Mouse (Mus musculus) left cerebral cortex, postnatal 25 days (tissue): ENCODE results near the gene Proser2. TPM values are rescaled to one million over a fixed set of nuclear protein-coding genes. Genes with fewer than 3 reads are reported as not detected.
"Not testable (repeated sequence)": the region's sequence is repeated elsewhere in the genome, so short reads cannot be mapped to it uniquely, and the experiment has no call there.

Source experiments
- DNase-seq, 2 experiments: peaks; one replicate each; pipeline ENCODE4 v3.0.0; 2022; ENCODE audit warnings: low spot score in 2 of 2, mixed read lengths in 1 of 2
- intact Hi-C: fragments of 180-260 bp; cut with DNase I; formaldehyde crosslinking; loops from one replicate; pipeline ENCODE4 v1.15.1; 2025
- total RNA-seq, 2 experiments: library from RNA; stranded (reverse); gene quantifications; 2 replicates each; pipeline ENCODE4 v1.2.3; 2021

Proser2 gene
- total RNA-seq, 2 experiments from 2014 or later, result 3.0 to 3.5 TPM

GRCm38 (mm10) chr2:6140572-6141161, 10.7 kb upstream of the Proser2 start:
- intact Hi-C loops, result no loop called here

GRCm38 (mm10) chr2:6133871-6134270, 3.9 kb upstream of the Proser2 start:
- intact Hi-C loops, result no loop called here
- DNase-seq, result no peak

More at GRCm38 (mm10) chr2:6140572-6141161, 10.7 kb upstream of the Proser2 start:
- DNase-seq, result no peak

DNA sequence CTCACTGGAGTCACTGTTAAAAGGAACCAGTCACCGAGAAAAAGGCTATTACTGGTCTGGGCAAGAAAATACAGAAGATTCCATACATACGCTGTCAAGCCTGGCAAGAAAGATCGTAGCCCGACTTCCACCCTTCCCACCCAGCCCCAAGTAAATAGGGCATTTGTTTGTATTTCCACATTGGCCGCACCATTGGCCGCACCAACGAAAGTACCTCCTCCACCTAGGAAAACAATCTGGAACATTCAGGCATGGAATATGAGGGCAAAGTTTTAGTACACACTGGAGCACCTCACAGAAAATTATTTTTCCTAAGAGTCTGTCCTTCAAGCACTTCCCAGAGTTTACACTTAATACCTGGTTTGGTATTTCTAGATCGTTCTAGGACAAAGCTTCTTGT, 1.1 kb downstream of the Proser2 start:
- no peak for DNase-seq
- intact Hi-C loops, result no loop called here

GRCm38 (mm10) chr2:6128136-6128805, 1.7 kb downstream of the Proser2 start:
- no peak for DNase-seq
- intact Hi-C loops, result no loop called here

DNA sequence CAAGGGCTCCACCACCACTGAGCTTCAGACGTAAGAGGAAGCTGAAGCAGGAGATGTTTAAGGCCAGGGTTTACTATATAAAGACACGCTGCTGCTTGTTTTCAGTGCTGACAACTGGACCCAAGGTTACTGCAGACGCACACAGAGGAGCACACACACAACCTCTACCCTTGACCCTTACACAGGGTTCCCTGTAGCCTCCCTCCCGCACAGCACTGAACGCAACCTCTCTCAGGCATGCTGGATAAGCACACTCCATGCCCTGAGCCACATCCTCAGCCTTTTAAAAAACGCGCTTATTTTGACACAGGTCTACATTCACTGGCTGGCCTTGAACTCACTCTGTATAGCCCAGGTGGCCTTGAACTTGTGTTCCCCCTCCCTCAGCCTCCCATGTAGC, 7.0 kb downstream of the Proser2 start:
- intact Hi-C loops, result no loop called here
- no peak for DNase-seq

- intact Hi-C loops, result no loop called here
- DNase-seq, result no peak
These were observed 8.9 kb downstream of the Proser2 start for GRCm38 (mm10) chr2:6121091-6121490.

DNA sequence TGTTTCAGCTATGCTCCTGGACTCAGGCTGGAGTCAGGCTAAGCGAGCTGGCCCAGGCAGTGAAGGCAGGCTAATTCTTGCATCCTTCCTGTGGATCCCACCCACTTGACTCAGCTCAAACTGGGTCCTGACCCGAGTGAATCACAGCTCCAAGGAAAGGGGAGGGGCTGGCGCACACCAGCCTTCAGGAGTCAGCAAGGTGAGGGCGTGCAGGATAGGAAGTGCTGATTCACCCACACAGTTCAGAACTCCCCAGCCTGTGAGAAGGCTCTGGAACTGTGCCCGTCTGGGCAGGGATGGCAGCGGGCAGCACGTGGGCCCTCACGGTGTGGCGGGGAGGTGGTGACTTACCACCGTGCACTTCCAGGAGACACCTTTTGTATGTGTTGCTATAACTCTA, 11.8 kb downstream of the Proser2 start:
- DNase-seq, result peak in 1 of 2 experiments; percentile 16
- intact Hi-C loops, result no loop called here

DNA sequence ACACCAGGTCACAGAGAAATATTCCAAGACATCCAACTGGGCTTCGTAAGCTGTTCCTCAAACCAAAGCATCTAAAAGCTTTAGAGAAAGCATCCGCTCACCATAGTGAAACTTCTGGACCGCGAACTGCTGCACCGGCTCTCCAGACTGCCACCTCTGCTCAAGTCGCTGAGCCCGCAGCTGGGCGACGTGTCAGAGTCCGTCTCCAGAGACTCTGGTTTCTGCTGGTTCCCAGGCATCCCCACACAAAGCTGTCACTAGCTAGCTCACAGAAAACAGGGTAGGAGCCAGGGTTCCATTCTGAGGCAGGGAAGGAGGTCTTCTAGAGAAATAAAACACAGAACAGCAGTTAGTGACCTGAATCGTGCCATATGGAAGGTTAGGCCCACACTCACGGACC, 16.2 kb downstream of the Proser2 start:
- intact Hi-C loops, result no loop called here
- no peak for DNase-seq

GRCm38 (mm10) chr2:6112619-6113018, 17.4 kb downstream of the Proser2 start:
- intact Hi-C loops, result no loop called here
- no peak for DNase-seq

GRCm38 (mm10) chr2:6105437-6105836, 24.6 kb downstream of the Proser2 start:
- DNase-seq, result no peak
- intact Hi-C loops, result no loop called here

- no peak for DNase-seq
- intact Hi-C loops, result no loop called here
These were observed 29.3 kb downstream of the Proser2 start for GRCm38 (mm10) chr2:6100755-6101154.

GRCm38 (mm10) chr2:6100027-6100749, 29.8 kb downstream of the Proser2 start:
- no peak for DNase-seq
- intact Hi-C loops, result no loop called here

DNA sequence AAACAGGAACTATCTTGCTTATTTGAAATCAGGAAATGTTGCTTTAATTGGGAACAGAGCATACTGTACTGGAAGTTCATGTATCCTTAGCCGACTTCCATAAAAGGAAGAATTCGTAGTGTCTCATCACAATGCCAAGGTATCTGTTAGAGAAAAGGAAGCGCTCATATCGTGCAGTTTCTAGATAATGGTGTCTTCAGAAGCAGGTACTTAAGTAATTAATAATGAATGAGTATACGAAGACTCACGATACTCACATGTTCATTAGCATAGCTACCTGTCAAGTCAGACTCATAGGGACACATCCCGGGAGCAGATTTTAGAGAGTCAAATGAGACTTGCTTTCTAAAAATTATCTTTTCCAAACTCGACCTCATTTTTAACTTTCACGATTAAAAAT, 30.6 kb downstream of the Proser2 start:
- intact Hi-C loops, result no loop called here
- DNase-seq, result no peak

DNA sequence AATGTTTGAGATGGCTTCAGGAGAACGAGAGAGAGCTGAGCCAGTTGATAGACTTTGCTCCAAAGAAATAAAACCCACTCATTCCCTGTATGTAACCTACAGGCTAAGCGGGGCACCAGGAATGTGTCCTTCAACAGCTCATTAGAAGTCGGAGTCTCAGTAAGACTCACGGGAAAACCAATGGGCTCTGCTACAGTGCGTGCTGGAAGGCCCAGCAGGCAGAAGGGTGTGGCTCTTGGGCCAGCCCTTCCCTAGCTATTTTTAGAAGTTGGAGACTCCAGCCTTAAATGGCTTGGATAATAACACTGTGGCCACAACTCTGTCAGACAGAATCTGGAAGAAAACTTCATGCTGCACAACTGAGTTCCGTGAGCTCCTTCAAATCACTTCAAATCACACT, 31.1 kb downstream of the Proser2 start:
- DNase-seq, result no peak
- intact Hi-C loops, result no loop called here

GRCm38 (mm10) chr2:6097113-6097716, 32.8 kb downstream of the Proser2 start:
- intact Hi-C loops, result no loop called here

GRCm38 (mm10) chr2:6089941-6090340, 40.1 kb downstream of the Proser2 start:
- intact Hi-C loops, result not testable (repeated sequence)

More at GRCm38 (mm10) chr2:6097113-6097716, 32.8 kb downstream of the Proser2 start:
- DNase-seq, result no peak

GRCm38 (mm10) chr2:6087151-6087550, 42.9 kb downstream of the Proser2 start:
- DNase-seq, result no peak
- intact Hi-C loops, result no loop called here

More at GRCm38 (mm10) chr2:6089941-6090340, 40.1 kb downstream of the Proser2 start:
- DNase-seq, result not testable (repeated sequence)

GRCm38 (mm10) chr2:6085622-6086530, 44.1 kb downstream of the Proser2 start:
- intact Hi-C loops, result no loop called here
- DNase-seq, result no peak

GRCm38 (mm10) chr2:6083696-6084095, 46.3 kb downstream of the Proser2 start:
- intact Hi-C loops, result no loop called here
- DNase-seq, result no peak
